Mouse (Mus musculus) intestine, postnatal 0 days (tissue): ENCODE measurements at regions not wholly inside any gene's neighbourhood (a gene's known extent, or its start where the extent isn't known, plus 50 kb on each side); places are given as distances from the start of the nearest gene placed in this dataset.

ENCODE experiments used
- ATAC-seq: fragments of 200-750 bp; cut with Nextera tagmentation; 2 replicates; pipeline ENCODE4 v1.8.0; 2017; ENCODE audit warnings: mild to moderate bottlenecking, moderate TSS enrichment, moderate library complexity
- H3K27ac ChIP-seq: fragments of 300-500 bp; sonication (generic); 2 replicates; pipeline ENCODE4 v1.5.1; 2014; ENCODE audit warnings: mild to moderate bottlenecking, low read depth, low read length, moderate library complexity
- H3K27me3 ChIP-seq: fragments of 300-500 bp; sonication (generic); replicated peaks from 2 replicates; pipeline ENCODE4 v1.6.1; 2014; ENCODE audit warnings: low read length, mixed read lengths; ENCODE audit not compliant: control insufficient read depth, insufficient read depth
- H3K36me3 ChIP-seq: fragments of 300-500 bp; sonication (generic); 2 replicates; pipeline ENCODE4 v1.6.1; 2014; ENCODE audit warnings: mild to moderate bottlenecking, moderate library complexity; ENCODE audit not compliant: control insufficient read depth, insufficient read depth
- H3K4me1 ChIP-seq: fragments of 300-500 bp; sonication (generic); replicated peaks from 2 replicates; pipeline ENCODE4 v1.6.1; 2014; ENCODE audit warnings: antibody characterized with exemption, low read length, mixed read lengths; ENCODE audit not compliant: control insufficient read depth, insufficient read depth
- H3K4me2 ChIP-seq: fragments of 300-500 bp; sonication (generic); replicated peaks from 2 replicates; pipeline ENCODE4 v1.6.1; 2014; ENCODE audit warnings: low read depth, mild to moderate bottlenecking, moderate library complexity
- H3K4me3 ChIP-seq: fragments of 300-500 bp; sonication (generic); 2 replicates; pipeline ENCODE4 v1.5.1; 2014; ENCODE audit warnings: low read depth, low read length
- H3K9ac ChIP-seq: fragments of 300-500 bp; sonication (generic); 2 replicates; pipeline ENCODE4 v1.6.1; 2014; ENCODE audit warnings: mild to moderate bottlenecking, low read depth, low read length
- H3K9me3 ChIP-seq: fragments of 300-500 bp; sonication (generic); 2 replicates; pipeline ENCODE4 v1.6.1; 2016; ENCODE audit warnings: mixed run types; ENCODE audit not compliant: control insufficient read depth
- CTCF ChIP-seq: sonication (generic); IDR thresholded peaks from 2 replicates; pipeline ENCODE4 v1.5.1; 2016; ENCODE audit warnings: low read depth, mild to moderate bottlenecking, control low read depth, antibody characterized with exemption, moderate library complexity
- WGBS: fragments of 180-500 bp; shearing (Covaris S2); extraction: QIAGEN DNeasy Blood & Tissue Kit; methylation state at CpG from one replicate; pipeline ENCODE4 v1.1.7; 2014; 5-methylcytosine and 5-hydroxymethylcytosine counted together

DNA sequence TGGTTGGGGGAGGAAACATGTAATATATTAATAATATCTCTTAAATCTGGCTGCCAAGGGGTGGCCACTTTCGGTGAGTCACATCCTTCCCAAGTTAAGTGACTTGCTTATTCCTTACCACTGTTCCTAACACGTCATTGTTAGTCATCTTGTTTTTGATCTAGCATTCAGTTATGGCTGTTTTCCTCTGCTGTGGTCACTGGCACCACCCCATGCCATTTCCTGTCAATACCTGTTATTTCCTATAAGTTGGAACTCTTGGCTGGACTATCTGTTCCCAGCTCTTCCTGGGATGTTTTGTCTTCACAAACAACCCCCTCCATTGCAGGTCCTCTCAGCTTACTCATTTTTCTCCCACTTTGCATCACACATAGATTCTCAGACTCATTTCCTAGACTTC is 703.5 kb upstream of the Tmem132c start:
- H3K4me1 ChIP-seq: no peaks in the 10 kb centered on the region
- ATAC-seq: no peak
- H3K27me3 ChIP-seq: no peaks in the 10 kb centered on the region
- H3K9me3 ChIP-seq: no peaks in the 10 kb centered on the region
- H3K36me3 ChIP-seq: no peaks in the 10 kb centered on the region
- H3K27ac ChIP-seq: no peak overlapping the region
- no peak overlapping the region for H3K4me3 ChIP-seq
- TF ChIP-seq CTCF: no peak
- WGBS: 78% methylated on average over 2 of the region's 2 CpGs
- no peak overlapping the region for H3K4me2 ChIP-seq
- no peak overlapping the region for H3K9ac ChIP-seq

DNA sequence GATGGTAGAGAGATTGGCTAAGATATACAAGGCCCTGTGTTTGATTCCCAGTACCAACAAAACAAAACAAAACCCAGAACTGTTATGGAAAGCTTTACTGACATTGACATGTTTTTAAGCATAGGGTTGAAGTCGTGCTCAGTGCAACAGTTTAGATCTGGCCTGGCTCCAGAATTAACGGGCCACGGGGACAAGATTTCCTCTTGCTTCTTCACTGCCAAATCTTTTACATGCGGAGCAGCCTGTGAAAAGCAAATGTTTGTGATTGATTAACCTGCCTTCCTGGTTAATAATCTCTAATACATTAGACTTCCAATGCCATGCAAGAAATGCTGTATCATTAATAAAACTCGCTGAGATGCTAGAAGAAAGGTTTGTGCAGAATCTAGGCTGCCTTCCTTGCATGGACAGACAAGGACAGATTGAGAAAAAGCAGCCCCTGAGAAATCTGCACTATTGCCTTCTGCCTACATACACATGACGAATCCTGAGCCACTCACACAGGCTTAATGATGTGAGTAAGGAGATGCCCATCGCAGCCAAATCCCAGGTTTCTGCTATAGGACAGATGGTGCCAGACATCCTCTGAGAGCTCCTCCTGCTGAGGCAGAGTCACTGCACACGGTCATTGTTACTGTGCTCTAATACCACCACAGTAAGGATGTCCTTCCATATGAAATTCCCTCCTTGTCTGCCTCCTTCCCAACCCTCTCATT is 697.2 kb upstream of the Tmem132c start:
- no peak for ATAC-seq
- Histone ChIP-seq H3K4me3 (no peak overlapping the region), H3K4me2 (no peak overlapping the region), H3K9ac (no peak overlapping the region), H3K27ac (no peak overlapping the region), H3K4me1 (no peaks in the 10 kb centered on the region), H3K9me3 (no peaks in the 10 kb centered on the region), H3K36me3 (no peaks in the 10 kb centered on the region), H3K27me3 (no peaks in the 10 kb centered on the region)
- TF ChIP-seq CTCF: no peak
- 58% methylated on average over 8 of the region's 8 CpGs for WGBS

DNA sequence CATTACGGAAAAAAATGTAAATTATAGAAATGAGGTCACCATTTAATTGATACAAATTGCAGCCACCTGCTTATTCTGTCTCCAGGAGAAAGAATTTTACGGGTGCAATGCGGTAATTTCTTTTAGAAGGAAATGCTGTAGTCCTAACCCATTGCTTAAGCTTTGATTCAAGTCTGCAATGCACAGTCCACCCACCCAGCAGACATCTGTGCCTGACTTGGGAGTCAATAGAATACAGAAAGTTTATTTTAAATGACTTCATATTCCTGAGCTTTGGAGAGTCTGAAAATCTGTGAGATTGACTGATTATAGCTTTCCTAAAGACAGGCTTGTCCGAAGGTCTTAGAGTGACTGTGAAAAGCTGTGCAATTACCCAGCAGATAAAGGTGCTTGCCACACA is 693.8 kb upstream of the Tmem132c start:
- no peaks in the 10 kb centered on the region for H3K27me3 ChIP-seq
- H3K9me3 ChIP-seq: no peaks in the 10 kb centered on the region
- no peak overlapping the region for H3K9ac ChIP-seq
- H3K4me1 ChIP-seq: no peaks in the 10 kb centered on the region
- H3K4me3 ChIP-seq: no peak overlapping the region
- no peak overlapping the region for H3K27ac ChIP-seq
- no peak overlapping the region for H3K4me2 ChIP-seq
- no peaks in the 10 kb centered on the region for H3K36me3 ChIP-seq
- WGBS: 79% methylated on average over 4 of the region's 4 CpGs
- ATAC-seq: no peak
- no peak for TF ChIP-seq CTCF

- TF ChIP-seq CTCF: no peak
- no peak overlapping the region for H3K4me3 ChIP-seq
- H3K4me2 ChIP-seq: no peak overlapping the region
- no peak overlapping the region for H3K9ac ChIP-seq
- H3K36me3 ChIP-seq: no peaks in the 10 kb centered on the region
- H3K27me3 ChIP-seq: no peaks in the 10 kb centered on the region
- H3K4me1 ChIP-seq: no peaks in the 10 kb centered on the region
- 69% methylated on average over 3 of the region's 3 CpGs for WGBS
- H3K27ac ChIP-seq: no peak overlapping the region
- H3K9me3 ChIP-seq: no peaks in the 10 kb centered on the region
- no peak for ATAC-seq
Measured at GRCm38 (mm10) chr5:126551676-126552075, 689.9 kb upstream of the Tmem132c start.

GRCm38 (mm10) chr5:126559011-126559410 is 682.6 kb upstream of the Tmem132c start:
- 53% methylated on average over 4 of the region's 4 CpGs for WGBS
- Histone ChIP-seq H3K36me3 (no peaks in the 10 kb centered on the region), H3K4me3 (no peak overlapping the region), H3K27me3 (no peaks in the 10 kb centered on the region), H3K27ac (no peak overlapping the region), H3K4me2 (no peak overlapping the region), H3K9me3 (no peaks in the 10 kb centered on the region), H3K9ac (no peak overlapping the region), H3K4me1 (no peaks in the 10 kb centered on the region)
- no peak for TF ChIP-seq CTCF
- ATAC-seq: no peak

DNA sequence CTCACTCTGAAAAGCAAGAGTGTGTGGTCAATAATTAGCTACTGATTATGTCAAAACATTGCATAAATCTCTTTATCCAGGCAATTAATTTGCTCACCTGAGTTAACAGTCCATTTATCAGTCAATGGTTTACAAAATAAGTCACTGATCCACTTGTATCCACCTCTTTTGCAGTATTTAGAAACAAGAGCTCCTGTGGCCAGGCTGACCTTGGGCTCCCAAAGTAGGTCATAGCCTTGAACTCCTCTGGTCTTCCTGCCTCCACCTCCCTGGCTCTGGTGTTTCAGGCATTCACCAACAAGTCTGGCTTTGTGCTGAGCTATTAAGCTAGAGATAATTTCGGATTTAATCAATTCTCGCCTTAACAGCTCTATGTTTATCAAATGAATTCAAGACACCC is 675.8 kb upstream of the Tmem132c start:
- Histone ChIP-seq H3K4me3 (no peak overlapping the region), H3K27me3 (no peaks in the 10 kb centered on the region), H3K9ac (no peak overlapping the region), H3K9me3 (no peaks in the 10 kb centered on the region), H3K36me3 (no peaks in the 10 kb centered on the region), H3K4me1 (no peaks in the 10 kb centered on the region), H3K27ac (no peak overlapping the region), H3K4me2 (no peak overlapping the region)
- WGBS: 66% methylated on average over 2 of the region's 2 CpGs
- TF ChIP-seq CTCF: no peak
- no peak for ATAC-seq

DNA sequence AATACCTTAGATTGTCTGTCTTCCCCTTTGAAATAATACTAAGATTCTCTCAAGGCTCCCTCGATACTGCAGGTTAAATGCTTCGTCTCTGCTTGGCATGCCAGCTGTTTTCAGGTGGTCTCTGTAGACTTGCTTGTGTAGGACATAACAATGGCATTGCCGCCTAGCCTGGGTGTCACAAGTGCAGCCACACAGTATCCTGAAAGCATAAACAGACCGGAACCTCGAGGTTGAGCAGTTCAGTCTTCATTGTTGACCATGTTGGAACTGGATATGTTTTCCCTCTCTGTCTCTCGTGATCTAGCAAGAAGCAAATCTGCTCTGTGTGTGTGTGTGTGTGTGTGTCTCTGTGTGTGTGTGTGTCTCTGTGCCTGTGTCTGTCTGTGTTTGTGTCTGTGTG is 675.4 kb upstream of the Tmem132c start:
- H3K36me3 ChIP-seq: no peaks in the 10 kb centered on the region
- no peak for TF ChIP-seq CTCF
- H3K4me1 ChIP-seq: no peaks in the 10 kb centered on the region
- 75% methylated on average over 6 of the region's 6 CpGs for WGBS
- H3K27ac ChIP-seq: no peak overlapping the region
- H3K9ac ChIP-seq: no peak overlapping the region
- no peaks in the 10 kb centered on the region for H3K27me3 ChIP-seq
- no peak for ATAC-seq
- no peak overlapping the region for H3K4me2 ChIP-seq
- H3K4me3 ChIP-seq: no peak overlapping the region
- no peaks in the 10 kb centered on the region for H3K9me3 ChIP-seq
